Mouse (Mus musculus) regulatory T cell (primary cell): ENCODE data around the gene Krt26.

Experiments used
- in situ Hi-C: fragments of 300-600 bp; cut with MboI, MseI; formaldehyde crosslinking; loops from one replicate; pipeline ENCODE4 v1.15.1; 2025; ENCODE audit warnings: high pct_unique_total_duplicates

Gene Krt26

DNA sequence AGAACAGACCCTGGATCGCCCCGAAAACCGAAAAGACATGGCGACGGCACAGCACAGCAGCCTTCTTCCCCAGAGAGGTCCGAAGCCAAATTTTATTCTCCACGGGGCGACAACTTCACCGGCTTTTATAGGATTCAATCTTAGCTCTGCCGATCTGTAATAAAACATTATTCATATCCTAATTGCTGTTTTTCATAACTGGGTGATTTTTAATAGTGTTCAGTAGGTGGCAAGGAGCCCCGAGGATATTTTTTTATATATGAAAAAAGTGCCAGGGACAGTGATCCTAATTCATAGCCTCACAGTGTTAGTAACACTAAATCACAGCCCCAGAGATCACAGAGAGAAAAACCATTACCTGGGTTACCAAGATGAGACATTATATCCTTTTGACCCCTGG lies at the start of gene Krt26:
Gene Krt26, minus strand, starts transcription at position 101 of the 400 bp plus-strand sequence.
- in situ Hi-C loops = no loop called here

DNA sequence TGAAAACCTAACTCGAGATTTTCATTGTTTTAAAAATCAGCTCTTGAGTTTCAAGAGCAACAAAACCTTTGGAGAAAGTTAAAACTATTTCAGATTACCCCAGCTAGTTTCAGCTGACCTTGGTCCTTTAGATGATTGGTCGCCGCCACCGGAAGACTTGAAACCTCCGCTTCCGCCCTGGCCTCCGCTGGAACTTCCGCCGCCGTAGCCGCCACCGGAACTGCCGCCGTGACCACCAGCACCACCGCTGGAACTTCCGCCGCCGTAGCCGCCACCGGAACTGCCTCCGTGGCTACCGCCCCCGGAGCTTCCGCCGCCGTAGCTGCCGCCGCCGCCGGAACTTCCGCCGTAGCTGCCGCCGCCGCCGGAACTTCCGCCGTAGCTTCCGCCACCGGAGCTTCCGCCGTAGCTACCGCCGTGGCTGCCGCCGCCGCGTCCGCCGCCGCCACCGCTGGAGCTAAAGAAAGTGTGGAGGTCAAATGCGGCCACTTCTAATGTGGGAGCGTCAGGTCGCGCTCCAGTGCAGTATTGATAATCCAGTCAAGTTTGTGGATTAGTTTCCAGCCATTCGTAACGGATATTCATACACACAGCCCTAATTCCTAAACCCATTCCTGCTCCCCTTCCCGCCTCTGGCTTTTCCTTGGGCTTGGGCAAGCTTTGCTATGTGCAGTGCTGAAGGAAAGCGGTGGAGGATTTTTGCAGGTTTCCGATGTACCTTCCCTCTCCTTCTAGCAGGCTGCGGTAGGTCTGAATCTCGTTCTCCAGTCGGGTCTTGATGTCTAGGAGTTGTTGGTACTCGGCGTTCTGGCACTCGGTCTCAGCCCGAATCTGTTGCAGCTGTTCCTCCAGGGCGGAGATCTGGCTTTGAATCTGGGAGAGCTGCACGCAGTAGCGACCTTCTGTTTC lies 48.3 kb upstream of the Krt26 start:
- in situ Hi-C loops = no loop called here

DNA sequence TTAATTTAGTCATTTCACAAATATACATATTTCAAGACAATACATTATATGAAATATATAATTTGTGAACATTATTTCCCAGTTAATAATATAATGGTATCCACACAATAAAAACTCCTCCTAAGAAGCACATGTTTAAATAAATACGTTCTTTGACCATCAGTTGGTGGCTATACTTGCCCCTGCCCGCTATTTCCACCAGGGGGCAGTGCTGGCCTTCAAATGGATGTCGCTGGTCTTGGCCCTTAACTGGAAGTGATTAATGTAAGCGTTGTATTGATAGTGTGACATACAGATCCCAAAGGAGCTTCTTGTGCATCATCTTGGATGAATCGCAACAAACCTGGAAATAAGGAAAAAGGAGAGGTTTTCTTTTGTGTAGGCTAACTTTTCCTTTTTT lies 41.8 kb upstream of the Krt26 start:
- in situ Hi-C loops = no loop called here

DNA sequence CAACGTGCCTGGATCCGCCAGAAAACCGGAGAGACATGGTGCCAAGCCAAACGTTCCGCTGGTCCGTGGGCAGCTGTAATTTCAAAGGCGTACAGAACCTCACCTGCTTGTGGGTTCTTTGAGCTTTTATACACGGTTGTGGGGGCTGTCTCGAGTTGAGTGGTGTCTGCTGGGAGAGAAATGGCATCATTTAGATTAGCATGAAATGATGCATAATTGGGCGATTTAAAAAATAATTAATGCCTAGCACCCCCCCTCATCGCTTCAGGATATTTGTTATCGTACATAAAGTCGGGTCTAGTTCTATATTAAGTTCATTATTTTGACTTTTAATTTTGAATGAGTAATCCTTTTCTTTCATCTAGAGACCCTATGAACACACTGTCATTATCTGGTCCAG lies 37.0 kb upstream of the Krt26 start, which contains the start of gene Krt28:
Gene Krt28, minus strand, starts transcription at position 101 of the 400 bp plus-strand sequence.
- in situ Hi-C loops = no loop called here

DNA sequence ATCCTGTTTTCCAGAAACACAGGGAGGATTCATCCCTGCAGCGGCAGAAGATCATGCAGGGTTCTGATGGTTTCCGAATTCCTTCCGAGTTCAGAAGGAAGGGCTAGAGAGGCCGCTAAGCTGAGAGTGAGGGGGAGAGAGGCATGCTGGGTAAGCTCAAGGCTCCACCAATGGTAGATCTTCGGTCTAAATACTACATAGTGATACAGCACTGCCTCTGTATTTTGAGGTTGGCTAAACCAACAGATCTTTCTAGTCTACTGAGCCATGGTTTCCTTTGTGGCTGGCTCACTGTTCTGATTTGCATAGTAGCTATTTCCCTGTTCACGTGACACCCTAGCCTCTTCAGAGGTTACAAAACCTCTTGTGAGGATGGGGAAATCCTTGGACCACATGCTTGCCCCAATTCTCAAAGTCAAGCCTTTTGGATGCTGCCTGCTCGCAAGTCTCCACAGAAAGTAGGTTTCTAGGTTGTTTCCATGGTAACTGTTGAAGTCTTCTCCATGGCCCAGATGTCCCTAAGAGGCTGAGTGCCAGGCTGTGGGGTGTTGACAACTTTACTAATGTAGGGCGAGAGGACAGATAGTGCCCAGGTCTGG lies 32.2 kb upstream of the Krt26 start:
- in situ Hi-C loops = no loop called here

DNA sequence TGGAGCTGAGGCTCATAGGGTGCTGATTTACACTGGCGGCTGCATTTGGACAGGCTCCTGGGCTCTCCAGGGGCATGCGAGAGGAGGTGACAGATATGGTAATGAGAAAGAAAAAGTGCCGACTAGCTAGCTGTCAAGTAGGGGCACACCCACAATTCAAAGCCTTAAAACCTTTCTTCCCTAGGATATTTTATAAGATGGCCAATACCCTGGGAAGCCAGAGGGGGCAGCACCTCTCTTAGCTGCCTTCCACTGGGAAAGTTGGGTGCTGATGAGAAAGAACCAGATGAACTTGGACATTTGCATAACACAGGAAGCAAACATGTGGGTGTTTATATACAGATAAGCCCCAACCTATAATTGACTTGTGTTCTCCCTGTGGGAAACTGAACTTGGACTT lies 31.5 kb upstream of the Krt26 start:
- in situ Hi-C loops = no loop called here

DNA sequence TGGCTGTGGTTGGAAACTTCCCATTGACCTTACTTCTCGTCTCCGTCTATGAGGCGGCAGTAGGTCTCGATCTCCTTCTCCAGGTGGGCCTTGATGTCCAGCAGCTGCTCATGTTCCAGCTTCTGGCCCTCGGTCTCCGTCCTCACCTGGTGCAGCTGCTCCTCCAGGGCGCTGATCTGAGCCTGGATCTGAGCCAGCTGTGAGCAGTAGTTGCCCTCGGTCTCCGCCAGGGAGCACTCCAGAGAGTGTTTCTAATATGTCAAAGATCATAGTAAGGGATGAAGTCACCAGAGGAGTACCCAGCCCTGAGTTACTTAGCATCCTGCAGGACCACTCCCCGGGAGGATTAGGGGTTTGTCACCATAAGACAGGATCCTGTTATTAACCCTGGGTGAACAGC lies 29.0 kb upstream of the Krt26 start:
- in situ Hi-C loops = no loop called here

DNA sequence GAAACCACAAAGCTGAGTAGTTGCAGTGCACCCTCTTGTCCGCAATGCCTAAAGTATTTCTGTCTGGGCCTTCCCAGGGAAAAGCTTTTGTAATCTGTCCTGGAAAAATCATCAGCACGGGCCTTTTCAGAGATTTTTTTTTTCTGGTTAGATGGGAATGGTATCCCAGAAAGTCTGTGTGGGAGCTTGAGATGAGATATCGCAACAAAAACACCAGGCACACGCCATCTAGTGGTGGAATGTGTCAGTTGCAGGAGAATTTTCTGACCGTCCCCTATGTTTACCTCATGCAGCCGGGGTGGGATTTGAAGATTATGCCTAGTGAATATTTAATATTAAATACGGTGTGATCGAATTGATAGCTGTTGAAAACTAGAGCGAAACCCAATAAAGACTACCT lies 26.6 kb upstream of the Krt26 start:
- in situ Hi-C loops = no loop called here

DNA sequence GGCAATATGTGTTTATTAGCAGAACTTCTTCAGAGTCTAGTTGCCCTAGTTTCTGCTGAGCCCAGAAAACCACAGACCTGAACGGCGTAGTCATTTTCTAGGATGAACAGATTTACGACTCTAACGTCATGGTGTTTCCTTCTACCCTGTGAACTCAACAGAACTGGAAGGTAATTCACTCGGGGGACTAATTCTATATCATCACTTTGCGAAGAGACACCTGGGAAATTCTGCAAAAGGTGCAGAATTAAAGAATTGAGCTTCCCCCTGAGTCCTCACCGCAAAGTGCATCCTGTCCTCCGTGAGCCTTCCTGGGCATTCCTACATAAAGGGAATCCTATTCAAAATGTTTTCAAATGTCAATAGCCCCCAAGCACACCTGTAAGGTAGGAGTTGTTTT lies 23.7 kb upstream of the Krt26 start:
- in situ Hi-C loops = no loop called here

DNA sequence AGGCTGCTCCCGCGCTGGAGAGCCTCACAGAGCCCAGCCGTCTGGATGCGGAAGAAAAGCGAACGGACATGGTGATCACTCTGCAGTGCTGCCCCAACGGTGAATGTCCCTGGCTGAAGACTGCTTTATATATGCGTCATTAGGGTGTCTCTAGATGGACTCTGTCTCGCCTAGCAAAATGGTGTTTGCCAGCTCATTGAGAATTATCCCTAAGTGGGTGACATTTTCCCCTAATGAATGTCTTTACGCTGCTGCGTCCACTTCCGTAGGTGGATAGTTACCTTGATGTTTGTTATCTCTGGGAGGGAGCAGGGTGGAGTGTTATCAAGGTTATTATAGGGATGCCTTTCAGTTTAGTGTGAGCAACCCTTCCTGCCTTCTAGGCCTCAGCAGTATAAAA lies 13.2 kb upstream of the Krt26 start, which contains the start of gene Krt27:
Gene Krt27, minus strand, starts transcription at position 101 of the 400 bp plus-strand sequence.
- in situ Hi-C loops = no loop called here

DNA sequence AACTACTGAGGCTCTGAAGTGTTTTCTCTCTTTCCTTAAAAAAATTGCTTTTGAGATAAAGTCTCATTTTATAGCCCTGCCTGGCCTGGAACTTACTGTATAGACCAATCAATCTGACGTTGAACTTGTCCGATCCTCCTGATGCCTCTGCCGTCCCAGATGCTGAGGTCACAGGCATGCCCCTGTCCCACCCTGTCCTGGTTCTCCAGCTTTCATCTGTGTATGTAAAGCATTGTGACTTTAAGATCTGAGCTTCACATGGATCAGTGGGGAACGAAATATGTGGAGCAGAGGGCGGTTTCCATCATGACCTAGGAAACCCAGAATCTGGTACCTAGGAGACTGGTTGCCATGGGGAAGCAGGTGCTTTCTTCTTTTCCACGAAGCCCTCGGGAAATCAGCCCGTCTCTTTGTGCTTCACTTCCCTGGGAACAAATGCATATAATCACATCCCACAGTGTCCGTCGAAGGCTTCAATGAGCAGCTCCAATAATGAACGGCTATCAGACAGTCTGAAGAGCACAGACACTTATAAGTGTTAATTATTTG lies 1.6 kb upstream of the Krt26 start:
- in situ Hi-C loops = no loop called here

DNA sequence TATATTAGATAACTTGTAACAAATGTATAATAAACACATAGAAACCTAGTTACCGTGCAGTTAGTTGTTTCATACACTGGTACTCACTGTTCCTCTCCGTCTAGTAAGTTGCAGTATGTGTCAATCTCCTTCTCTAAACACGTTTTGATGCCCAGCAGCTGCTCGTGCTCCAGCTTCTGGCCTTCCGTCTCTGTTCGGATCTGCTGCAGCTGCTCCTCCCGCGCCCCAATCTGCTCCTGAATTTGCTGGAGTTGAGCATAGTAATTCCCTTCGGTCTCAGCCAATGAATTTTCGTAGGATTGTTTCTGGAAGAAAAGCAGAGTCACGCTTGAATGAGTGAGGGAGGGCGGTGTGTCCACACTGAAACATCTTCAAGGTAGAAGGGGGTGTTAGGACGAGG lies 4.3 kb downstream of the Krt26 start:
- in situ Hi-C loops = no loop called here

DNA sequence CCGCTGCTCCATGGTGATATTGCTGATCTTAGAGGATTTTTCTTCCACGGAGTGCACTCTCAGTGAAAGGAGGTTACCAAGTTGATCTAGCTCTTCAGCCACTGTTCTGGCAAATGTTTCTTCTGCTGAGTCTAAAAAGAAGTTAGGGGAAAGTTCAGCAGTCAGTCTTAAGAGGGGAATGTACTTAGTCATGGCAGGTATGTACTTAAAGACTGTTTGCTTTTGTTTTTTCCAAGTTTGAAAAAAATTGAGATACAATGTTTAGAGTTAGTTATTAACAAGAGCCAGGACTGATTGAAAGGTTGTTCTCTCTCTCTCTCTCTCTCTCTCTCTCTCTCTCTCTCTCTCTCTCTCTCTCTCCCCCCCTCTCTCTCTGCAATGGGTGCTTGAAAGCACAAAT lies 8.1 kb downstream of the Krt26 start:
- in situ Hi-C loops = no loop called here

DNA sequence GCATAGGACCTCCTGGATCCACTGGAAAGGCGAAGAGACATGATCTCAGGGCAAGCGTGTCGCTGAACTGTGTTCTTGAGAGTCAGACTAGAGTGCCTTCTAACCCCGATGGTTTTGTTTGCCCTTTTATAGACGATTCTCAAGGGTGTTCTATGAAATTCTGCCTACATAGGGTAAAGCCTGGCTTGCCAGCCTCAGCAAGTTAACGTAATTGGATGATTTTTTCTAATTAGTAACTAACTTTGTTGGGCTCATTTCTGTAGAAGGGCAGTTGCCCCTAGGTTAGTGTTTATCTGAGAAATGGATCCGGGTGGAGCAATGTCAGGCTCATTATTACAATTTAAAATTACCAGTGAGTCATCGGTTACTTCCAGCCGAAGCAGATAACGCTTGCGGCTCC lies 14.9 kb downstream of the Krt26 start, which contains the start of gene Krt25:
Gene Krt25, minus strand, starts transcription at position 101 of the 400 bp plus-strand sequence.
- in situ Hi-C loops = no loop called here

DNA sequence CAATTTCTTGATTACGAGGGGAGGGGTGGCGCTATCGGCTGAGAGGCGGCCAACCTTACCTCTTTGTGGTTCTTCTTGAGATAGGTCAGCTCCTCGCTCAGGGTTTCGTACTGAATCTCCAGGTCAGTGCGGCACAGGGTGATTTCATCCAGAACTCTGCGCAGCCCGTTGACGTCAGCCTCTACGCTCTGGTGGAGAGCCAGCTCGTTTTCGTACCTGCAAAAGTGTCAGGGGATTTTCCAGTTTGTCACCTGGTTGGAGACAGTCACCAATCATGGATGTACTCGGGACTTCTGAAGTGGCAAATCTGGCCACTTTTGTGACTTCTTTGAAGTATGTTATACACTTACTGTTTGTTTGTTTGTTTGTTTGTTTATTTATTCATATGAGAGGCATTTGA lies 16.7 kb downstream of the Krt26 start:
- in situ Hi-C loops = no loop called here

DNA sequence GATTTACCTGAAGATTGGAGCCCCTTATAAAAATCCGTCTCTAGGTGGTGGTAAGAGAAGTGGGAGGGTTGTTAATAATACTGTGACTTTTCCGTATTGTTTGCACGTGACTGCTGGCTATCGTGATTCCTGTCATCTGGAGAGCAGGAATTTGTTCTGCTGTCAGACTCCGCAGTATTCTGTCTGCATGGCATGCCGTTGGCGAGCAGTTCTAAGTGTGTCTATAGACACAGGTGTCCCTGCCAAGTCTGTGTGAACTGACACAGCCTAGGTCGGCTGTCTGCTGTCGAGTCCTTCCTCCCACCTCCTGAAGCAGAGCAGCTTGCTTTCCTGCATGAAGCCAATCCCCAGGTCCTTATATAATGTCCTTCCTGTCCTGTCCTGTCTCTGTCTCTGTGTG lies 18.6 kb downstream of the Krt26 start:
- in situ Hi-C loops = no loop called here

DNA sequence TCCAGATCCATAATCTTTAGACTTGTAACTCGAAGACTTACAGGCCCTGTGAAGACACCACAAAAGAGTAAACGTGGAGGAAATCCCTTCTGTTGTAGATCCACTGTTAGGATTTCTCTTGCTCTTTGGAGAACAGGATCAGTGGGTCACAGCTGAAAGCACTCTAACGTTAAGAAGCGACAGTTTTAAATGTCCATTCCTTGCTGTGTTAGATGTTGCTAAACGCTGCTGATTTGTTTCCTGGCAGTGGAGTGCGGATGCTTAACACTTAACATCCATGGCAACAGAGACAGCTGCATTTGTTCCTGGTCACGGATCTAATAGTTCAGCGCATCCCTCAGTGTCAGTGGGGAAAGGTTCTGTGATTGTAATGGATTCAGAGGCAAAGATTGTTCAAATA lies 21.2 kb downstream of the Krt26 start:
- in situ Hi-C loops = no loop called here

DNA sequence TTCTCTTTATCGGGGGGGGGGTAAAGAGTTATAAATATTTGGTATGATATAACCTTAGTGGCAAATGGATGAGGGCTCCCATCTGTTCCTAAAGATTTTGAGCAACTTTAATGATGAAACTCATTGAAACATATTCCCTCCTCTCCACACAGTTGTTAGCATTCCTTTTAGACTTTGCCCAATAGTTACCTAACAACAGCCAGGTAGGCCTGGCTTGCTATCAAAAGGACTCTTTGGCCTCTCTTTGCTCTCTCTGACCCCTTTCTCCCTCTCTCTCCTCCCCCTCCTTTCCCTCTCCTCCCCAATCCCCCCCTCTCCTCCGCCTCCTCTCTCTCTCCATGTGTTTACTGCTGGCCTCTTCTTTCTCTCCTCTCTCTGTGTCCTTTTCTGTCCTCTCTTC lies 23.2 kb downstream of the Krt26 start:
- in situ Hi-C loops = no loop called here

DNA sequence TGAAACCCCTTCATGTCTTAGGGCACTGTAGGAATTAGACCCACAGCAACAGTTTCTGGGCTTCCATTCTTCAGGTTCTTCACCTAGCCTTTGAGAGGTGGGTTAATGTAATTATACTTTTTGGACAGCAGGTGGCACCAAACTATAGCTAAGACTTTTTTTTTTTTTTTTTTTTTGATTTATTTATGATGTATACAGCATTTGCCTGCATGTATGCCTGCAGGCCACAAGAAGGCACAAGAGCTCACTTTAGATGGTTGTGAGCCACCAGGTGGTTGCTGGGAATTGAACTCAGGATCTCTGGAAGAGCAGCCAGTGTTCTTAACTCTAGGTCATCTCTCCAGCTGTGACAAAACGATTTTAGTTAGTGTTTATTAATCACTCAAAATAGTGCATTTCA lies 26.9 kb downstream of the Krt26 start:
- in situ Hi-C loops = no loop called here

DNA sequence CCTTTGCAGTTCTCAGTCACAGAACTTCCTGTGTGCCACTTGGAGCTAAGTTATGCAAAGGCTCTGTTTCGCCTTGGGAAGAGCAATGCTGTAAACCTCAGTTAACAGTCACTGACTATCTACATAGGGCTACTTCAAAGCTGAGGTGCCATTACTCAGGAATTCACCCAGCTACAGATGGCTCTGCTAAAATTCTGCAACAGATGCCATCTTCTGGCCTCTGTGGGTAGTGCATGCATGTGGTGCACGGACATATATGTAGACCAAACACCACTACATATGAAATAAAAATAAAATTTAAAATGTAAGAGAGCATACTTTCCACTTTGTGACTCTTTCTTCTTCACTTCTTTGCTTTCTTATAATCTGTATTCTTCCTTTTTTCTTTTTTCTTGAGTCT lies 30.2 kb downstream of the Krt26 start:
- in situ Hi-C loops = no loop called here

DNA sequence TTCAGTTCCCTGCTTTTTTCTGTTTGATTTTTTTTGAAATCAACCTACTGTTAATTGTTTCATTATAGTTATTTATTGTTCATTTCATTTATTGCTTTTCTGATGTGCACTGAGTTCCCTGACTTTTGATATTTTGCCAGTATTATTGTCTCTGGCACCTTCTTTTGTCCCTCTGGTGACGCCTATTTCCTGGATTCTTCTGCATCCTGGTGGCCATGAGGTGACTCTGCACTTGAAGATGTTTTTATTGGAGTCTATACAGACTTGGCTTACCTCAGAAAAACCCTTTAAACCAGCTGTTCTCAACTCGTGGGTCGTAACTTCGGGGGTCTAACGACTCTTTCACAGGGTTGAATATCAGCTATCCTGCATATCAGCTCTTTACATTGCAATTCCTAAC lies 42.7 kb downstream of the Krt26 start:
- in situ Hi-C loops = no loop called here

DNA sequence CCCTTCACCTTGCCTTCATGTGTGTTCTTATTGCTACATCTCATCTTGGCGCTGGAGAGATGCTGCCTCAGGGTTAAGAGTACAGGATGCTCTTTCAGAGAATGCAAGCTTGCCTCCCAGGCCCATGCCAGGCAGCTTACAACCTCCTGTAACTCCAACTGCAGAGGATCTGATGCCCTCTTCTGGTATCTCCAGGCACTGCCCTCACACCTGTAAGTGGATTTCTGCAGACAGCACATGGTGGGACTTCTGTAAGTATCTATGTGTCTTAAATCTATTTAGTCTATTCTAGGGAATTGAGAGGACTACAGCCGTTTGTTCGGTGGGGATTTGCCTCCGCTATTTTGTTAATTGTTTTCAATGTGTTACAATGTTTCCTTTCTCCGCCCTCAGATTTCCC lies 44.9 kb downstream of the Krt26 start:
- in situ Hi-C loops = loop anchor here (5.0 kb wide), 2 partner anchors 36 to 106 kb away; no protein-coding TSS in a partner anchor

DNA sequence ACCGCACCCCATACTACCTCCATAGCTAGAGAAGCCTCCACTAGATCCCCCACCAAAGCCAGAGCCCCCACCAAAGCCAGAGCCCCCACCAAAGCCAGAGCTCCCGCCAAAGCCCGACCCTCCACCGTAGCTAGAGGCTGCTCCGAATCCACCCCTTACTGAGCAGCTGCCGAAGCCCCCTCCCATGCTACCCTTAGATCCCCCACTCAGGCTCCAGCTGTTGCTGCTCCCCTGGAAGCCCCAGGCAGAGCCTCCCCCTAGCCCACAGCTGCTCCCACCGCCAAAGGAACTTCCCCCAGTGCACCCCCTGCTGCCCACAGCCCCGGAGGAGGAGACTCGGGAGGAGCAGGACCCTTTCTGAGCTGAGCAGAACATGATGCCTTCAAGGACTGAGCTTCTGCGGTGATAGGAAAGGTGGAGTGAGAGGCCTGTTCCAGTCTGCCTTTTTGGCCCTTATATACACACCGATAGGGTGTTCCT lies 52.9 kb downstream of the Krt26 start, which contains the start of gene Krt24:
Gene Krt24, minus strand, starts transcription at position 430 of the 480 bp plus-strand sequence.
- in situ Hi-C loops = no loop called here
